Mouse (Mus musculus): ENCODE data around the gene Orm1.

Orm1 gene

DNA sequence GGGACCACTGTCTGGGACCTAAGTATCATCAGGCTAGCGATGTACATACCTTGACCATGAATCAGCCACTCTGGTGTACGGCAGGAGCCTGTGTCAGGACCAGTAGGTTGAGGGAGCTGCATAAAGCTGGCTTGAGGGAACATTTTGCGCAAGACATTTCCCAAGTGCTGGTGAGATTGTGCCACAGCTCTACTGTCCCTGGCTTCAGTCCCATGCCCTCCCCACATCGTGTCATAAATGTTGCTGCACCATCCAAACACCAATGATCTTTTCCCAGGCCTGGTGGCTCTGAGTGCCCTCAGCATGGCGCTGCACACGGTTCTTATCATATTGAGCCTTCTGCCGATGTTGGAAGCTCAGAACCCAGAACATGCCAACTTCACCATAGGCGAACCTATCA lies at the start of gene Orm1:
Orm1 (plus strand) TSS at position 266 of the 400 bp plus-strand sequence.
- no peak for DNase-seq (ENCODE audit: low read depth, low spot score)

DNA sequence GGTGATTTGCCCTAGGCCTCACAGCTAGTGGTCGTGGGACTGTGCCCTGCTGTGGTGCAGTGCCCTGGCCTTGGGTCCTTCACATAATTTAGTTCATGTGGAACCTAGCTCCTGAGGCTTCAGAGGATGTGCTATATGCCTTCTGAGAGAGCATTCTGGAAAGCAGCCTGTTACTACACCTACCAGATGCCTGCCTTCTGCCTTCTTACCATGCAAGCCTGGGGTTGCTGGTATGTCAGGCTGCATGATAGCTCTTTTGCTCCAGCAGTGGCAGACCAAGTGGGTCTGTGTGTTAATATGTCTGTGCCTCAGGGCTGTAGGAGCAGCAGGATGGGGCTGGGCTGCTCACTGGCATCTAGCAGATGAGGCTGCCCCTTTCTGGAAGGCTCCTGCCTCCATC lies 48.7 kb upstream of the Orm1 start:
- no peak for DNase-seq (ENCODE audit: low read depth, low spot score)

GRCm38 (mm10) chr4:63296263-63296662 lies 48.1 kb upstream of the Orm1 start:
- no peak for DNase-seq (ENCODE audit: low read depth, low spot score)

GRCm38 (mm10) chr4:63296876-63297275 lies 47.5 kb upstream of the Orm1 start:
- DNase-seq (ENCODE audit: low read depth, low spot score), result no peak

GRCm38 (mm10) chr4:63298191-63298590 lies 46.2 kb upstream of the Orm1 start:
- DNase-seq (ENCODE audit: low read depth, low spot score), result no peak

DNA sequence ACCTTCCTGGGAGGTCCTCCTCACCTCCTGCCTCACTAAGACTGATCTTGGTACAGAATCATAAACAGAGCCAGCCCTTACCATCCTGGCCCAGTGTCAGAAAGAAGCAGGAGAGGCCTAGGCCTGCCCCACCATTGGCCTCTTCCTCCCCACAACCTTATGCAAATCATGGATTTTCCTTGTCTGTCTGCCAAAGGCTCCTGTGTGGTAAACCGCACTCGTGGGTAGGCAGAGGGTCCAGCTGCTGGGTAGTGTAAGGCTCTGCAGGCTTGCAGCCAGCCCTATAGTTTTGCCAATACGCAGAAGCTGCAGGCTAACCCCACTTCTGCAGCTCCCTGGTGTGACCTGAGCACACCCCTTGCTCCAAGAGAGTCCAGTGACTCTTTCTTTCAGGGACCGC lies 41.7 kb upstream of the Orm1 start:
- no peak for DNase-seq (ENCODE audit: low read depth, low spot score)

- peak; percentile 70 for DNase-seq (ENCODE audit: low read depth, low spot score)
Measured at GRCm38 (mm10) chr4:63307175-63308062, 36.9 kb upstream of the Orm1 start.

DNA sequence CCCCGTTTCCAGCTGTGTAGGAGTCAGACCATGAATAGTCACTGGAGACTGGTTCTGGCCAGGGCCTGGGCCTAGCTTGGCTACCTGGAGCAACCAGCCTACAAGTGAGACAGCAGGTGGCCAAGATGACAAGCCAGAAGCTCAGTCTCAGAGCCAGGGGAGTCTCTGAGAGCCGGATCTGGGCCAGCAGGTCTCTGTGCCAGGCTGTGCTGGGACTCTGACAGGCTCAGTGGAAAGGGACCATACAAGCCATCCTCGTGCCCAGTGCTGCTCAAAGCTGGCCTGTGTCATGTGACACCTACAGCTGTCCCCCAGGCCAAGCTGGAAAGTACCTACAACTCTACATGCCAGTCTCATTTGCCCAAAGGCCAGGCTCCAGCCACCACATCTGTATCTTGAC lies 36.0 kb upstream of the Orm1 start:
- no peak for DNase-seq (ENCODE audit: low read depth, low spot score)

GRCm38 (mm10) chr4:63310247-63310855 lies 34.0 kb upstream of the Orm1 start:
- no peak for DNase-seq (ENCODE audit: low read depth, low spot score)

- no peak for DNase-seq (ENCODE audit: low read depth, low spot score)
Measured at GRCm38 (mm10) chr4:63311426-63311825, 32.9 kb upstream of the Orm1 start.

DNA sequence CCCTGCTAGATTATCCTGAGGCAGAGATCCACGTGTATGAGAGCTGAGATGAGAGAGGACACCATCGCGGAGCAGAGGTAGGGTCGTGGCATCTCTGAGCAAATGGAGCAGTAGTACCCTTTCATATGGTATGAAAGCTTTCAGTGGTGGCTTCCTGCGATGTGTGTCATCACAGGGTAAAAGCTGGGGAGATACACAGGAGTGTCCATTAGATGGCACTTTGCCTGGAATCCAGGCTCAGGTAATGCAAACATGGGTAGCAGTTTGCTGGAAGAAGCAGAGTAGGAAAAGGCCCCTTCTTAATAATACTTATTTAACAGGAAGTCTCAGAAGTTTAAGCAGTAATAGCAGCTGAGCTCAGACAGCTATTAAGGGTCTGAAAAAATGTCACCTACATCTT lies 30.3 kb upstream of the Orm1 start:
- DNase-seq (ENCODE audit: low read depth, low spot score), result no peak

DNA sequence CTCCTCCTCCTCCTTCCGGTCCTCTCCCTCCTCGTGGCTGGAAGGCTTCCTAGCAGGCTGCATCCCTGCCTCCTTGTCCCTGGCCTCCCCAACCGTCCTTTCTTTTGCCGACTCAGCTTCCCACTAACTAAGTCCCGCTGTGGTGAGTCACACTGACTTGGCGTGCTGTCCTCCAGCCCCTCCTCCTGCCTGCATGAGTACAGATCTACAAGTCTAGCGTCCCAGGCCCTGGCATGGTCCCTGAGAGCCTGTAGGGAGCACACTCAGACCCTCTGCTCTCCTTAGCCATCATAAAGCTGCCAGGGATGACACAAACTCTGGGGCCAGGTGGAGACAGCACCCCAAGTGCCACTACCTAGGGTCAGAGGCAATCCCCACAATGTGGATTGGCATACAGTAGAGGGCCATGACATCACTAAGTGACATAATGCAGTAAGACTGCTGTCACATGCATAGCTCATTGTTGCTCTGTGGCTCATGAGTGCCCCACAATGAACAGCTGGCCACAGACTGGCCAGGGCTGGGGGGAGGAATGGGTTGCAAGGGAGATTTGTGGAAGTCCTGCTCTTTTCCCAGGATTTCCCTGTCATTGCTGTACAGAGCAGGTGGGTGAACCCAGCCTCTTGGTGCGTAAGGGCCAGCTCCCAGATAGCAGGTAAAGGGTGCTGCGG lies 28.1 kb upstream of the Orm1 start:
- peak; percentile 3 for DNase-seq (ENCODE audit: low read depth, low spot score)

- DNase-seq (ENCODE audit: low read depth, low spot score), result peak; percentile 30
Measured at GRCm38 (mm10) chr4:63319566-63319965, 24.8 kb upstream of the Orm1 start.

DNA sequence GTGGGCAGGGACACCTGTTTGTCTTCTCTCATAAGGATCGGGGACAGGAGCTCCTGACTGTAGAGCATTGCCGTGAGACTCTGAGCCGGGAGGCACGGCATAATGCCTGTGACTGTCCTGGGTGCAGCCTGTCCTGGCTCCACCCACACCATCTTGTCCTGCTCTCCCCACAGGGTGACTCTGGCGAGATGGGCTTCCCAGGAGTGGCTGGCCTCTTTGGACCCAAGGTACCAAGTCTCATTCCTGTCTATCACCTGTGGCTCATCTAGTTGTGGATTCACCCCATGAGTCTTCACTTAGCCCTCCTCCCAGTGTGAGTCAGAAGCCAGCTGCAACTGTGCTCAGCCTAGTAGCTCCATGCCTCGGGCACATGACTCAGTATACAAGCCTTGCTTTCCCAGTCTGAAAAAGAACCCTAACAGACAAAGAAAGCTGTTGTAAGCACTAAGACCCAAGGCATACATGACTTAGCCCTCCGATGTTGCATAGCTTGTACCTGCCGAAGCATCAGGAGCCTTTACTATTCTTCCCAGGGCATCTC lies 21.0 kb upstream of the Orm1 start:
- no peak for DNase-seq (ENCODE audit: low read depth, low spot score)

DNA sequence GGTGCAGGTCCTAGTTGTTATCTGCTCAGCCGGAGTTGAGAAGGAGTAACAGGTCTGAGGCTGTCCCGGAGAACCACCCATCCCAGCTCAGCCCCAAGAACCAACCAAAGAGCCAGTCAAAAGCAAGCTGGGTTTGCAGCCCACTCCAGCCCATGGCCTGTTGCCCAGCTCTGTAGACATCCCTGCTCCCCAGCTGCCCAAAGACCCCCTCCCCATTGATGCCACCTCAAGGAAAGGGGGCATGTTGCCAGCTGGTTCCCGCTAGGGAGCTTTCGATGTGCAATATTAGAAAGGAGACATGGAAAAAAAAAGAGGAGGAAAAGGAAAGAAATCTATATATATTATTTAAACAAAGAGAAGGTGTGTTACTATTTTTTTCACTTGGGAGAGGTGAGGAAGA lies 11.0 kb upstream of the Orm1 start:
- no peak for DNase-seq (ENCODE audit: low read depth, low spot score)

DNA sequence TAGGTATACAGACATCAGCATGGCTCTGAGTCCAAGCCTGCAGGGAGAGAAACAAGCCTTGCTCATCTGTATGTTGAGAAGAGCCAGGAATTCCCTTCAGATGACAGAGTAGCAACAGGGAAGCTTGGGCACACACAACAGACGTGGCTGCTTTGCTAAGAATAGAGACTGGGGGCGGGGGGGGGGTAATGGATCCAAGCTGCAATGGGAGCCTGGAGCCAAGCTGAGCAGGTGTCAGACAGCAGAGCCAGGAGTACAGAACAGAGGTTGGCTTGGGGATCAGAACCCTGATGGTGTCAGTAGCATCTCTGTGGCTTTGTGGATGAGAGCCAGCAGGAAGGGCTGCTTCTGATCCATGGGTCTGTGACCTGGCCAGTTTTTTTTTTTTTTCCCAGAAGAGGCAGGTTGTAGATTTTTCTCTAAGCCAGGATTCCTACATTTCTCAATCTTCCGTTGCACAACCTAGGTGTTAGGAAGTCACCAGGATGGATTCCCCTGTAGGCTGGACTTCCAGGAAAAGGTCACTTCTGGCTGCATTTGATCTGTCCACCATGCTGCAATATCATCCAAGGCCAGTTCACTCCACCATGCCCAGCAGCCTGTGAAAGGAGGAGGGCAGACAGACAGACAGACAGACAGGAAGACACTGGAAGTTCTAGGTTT lies 5.8 kb upstream of the Orm1 start:
- DNase-seq (ENCODE audit: low read depth, low spot score), result no peak

DNA sequence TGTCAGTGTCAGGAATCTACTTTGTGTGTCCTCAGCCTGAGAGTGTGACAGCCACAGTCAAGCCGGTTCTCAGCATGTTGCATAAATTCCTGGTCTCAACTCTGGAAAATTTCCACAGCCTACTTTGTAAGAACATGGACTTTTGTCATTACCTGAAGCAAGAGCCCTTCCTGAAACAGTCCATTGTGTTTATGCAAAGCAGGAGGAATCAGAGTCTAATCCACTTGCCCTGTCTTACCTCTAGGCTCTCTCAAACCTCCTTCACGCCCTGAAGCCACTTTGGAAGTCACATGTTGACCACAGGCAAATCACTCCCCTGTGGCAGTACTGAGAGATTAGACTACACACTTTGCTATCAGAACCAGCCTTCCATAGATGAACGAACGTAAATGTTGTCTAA lies 1.9 kb upstream of the Orm1 start:
- DNase-seq (ENCODE audit: low read depth, low spot score), result peak; percentile 60

DNA sequence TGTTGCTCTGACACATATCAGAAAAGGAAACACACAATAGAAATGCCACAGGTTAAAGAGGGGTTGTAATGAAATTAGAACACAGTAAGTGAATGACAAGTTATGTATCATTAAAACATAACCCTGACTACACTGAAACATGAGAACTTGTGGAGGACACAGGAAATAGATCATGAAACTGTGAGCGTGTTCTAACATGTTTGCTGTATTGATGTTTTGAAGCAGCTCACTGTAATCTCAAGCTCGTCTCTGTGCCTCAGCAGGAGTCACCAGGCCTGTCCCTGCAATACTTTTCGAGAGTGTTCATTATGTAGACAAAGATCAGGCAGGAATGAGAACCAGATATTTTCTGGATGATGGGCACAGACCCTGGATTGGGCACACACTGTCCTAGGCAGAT lies 752 bp upstream of the Orm1 start:
- no peak for DNase-seq (ENCODE audit: low read depth, low spot score)

DNA sequence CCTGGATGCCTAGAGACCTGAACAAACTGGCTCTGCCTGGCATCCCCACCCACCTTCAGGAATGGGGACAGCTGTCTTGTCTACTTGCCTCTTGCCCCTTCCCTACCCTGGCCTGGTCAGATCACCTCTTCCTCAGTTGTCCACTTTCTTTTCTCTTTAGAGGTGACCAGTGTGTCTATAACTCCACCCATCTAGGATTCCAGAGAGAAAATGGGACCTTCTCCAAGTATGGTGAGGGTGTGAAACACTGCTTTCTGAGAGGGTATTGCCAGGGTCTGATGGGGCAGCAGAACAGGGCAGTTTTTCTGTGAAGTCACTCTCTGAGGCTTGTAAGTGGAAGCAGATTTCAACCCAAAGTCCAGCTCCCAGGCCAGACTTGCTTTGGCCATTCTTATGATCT lies 901 bp downstream of the Orm1 start:
- DNase-seq (ENCODE audit: low read depth, low spot score), result no peak

DNA sequence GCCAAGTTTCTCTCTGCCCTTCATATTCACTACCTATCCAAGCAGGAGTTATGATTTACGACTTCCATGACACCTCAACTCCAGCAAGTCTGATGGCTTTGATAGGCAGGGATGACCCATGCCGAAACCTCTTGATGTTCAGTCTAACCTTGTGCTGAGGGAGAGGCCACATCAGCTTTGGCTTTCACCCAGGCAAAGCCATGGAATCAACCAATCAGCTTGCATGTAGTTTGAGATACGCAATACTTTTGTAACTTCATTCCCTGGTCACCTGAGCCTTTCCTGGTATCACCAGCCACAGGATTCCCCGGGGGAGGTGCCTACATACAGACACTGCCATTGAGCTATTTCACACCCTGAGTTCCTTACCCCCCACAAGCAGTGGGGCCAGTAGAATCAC lies 2.3 kb downstream of the Orm1 start:
- DNase-seq (ENCODE audit: low read depth, low spot score), result no peak

GRCm38 (mm10) chr4:63348524-63348923 lies 4.2 kb downstream of the Orm1 start:
- no peak for DNase-seq (ENCODE audit: low read depth, low spot score)
